Mouse (Mus musculus): Measurements from ENCODE around the gene Nrp1.

DNA sequence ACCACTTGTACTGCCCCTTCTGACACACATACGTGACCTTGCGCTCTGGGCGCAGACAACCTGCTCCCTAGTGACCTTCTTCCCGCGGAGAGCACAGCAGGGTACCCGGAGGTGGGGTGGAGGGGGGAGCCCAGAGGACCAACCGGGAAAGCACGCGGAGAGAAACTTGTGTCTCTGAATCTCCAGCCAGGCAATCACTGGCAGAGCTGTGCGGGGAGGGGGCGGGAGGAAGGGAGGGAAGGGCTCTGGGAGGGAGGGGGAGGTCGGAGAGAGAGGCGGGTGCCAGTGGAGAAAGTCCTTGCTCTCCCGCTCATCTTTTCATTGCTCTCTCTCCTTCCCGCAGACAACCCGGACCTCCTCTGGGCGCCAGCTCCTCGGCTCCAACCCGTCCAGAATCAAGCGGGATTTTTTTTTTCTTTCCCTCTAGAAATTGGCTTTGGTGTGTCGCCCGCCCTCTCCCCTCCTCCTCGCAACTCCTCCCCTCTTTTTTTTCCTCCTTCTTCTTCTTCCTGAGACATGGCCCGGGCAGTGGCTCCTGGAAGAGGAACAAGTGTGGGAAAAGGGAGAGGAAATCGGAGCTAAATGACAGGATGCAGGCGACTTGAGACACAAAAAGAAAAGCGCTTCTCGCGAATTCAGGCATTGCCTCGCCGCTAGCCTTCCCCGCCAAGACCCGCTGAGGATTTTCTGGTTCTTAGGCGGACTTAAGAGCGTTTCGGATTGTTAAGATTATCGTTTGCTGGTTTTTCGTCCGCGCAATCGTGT, 534 bp downstream of the Nrp1 start:
- TF ChIP-seq CTCF (IDR thresholded peaks at IDR 0.05; ENCODE audit: low read depth): no peak
- TF ChIP-seq EP300 (IDR thresholded peaks at IDR 0.05; ENCODE audit: low read depth): no peak

Measured in liver, postnatal 0 days (tissue).